Mouse (Mus musculus): ENCODE measurements at regions not wholly inside any gene's neighbourhood (a gene's known extent, or its start where the extent isn't known, plus 50 kb on each side); places are given as distances from the start of the nearest gene placed in this dataset.

DNA sequence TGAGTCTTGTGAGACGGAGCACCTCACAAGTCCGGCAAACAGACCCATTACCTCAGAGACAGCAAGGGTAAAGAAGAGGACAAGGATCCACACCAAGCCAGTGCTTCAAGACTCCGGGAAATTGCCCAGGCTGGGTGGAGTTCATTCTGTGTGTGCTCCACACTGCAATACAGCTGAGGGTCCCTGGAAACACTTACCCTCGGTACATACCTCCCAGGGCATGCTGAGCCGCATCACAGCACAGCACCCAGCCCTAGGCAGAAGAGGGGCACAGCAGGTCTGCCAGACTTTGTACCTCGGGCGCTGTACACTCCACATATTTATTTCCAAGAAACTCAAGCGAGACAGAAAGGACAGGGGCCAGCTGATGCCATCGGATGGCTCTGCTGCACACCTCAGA is 54.5 kb upstream of the Cmc1 start:
- no peak for ATAC-seq

DNA sequence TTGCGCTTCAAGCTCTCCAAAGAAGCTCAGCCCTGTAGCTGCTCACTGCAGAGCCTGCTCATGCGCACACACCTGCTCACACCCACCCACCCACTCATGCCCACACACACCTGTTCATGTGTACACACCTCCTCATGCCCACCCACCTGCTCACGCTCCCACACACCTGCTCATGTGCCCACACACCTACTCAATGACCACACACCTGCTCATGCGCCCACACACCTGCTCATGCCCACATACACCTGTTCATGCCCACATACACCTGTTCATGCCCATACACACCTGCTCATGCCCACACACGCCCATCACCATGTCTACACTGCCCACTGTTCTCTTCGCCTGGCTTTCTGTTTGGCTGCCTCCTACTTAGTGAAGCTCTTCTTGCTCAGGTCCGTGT is 56.5 kb upstream of the Cmc1 start:
- no peak for ATAC-seq

DNA sequence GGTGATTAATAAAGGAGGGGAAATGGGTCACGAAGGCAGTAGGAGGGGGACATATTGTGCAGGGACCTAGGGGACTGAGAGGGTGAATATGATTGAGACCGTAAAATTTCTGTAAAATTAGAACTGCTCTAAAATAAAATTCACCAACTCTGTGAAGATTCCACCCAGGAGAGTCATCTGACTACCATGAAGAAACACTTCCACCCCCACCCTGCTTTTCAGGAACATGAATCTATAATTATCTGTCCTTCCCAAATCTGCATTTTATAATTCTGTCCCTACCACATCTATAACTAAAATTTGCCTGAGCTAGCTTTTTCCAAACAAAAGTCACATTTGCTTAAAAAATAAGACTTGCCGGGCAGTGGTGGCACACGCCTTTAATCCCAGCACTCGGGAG is 69.7 kb upstream of the Cmc1 start:
- ATAC-seq = no peak

DNA sequence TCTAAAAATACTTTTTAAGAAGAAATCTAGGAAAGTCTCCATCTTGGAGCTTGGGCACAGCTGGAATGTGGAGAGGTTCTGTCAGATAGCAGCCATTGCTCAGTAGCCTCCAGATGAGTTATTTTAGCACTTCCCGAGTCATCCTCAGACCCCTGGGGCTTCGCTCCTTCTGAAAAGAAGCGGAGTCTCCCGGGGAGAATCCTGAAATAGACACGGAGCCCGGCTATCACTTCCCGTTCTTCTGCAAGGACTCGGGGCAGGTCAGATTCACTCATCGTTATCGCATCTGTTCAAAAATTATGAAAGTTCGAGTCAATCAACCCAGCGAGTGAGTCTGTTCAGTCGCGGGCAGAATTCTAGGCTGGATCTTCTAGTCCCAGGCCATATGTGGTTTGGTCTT is 71.2 kb upstream of the Cmc1 start:
- no peak for ATAC-seq

DNA sequence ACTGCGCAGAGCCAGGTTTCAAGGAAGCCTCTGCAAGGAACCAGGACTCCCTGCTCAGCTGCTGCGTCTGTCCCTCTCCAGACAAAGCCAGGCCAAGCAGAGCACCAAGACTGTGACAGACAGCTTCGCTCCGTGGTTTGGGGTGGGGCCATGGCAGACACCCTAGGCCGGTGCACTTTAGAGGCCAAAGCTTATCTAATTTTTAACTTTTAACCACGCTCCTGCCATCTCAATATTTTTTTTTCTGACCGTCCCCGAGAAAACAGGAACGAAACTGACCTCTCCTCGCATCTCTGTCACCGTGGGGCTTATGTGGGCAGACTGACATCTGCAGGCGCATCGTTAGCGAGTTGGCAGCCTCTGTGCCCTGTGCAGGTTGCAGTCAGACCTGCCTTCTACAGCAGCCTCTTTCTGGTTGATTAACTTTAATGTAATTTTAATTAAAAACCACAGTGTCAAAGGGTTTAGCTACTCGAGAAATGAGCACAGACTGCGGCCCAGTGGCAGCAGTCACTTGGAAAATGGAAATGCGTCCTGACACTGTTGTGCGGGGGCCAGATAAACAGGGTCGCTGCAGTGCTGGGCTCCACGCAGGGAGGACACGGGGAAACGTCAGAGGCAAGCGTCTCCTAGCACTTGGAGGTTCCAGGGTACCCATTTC is 77.6 kb upstream of the Cmc1 start:
- ATAC-seq = no peak

DNA sequence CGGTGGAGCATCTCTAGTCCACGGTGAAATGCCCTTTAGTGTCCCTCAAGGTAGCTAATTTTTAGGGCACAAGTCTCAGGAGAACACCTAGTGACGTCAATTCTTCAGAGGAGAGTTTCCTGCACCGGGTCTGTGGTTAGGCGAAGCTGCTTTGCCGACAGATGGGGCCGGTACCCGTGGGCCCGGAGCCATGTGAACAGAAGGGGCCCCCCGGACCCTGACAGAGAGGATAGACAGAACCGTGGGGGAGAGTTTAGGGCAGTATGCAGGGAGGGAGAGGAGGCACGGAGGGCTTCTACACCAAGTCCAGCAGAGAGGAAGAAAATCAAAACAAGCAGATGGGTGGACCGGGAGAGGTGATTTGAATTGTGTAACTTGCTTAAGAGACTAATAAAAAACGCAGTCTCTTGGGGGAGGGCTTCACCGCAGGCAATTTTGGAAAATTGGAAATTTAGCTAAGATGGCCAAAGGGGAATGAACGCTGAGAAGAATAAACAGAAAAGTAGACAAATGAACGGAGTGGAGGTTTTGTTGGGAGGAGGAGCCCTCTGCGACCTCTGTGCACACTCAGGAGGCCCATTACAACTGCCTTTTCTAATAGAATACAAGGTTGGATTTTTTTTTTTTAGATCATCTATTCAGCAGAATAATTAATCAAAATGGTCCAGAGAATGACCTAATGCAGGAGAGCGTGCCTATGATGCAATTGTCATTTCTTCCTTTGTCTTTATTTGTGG is 78.9 kb upstream of the Cmc1 start:
- no peak for ATAC-seq

DNA sequence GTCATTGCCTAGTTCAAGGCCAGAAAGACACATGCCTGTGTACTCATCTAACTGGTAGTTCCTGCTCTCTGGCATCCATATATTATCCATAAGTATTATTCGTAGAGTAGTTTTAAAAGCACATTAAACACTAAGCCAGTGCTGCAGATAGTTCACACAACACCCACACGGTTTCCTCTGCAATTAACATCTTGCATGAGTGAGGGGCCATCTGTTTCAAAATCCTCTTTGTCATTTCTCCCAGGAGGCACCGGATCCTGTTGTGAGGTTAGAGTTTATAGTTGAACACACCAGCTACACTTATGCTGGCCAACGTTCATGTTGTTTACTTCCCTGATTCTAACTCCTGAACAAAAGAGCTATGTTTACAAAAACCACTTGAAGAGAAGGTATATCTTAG is 90.7 kb upstream of the Cmc1 start:
- no peak for ATAC-seq

DNA sequence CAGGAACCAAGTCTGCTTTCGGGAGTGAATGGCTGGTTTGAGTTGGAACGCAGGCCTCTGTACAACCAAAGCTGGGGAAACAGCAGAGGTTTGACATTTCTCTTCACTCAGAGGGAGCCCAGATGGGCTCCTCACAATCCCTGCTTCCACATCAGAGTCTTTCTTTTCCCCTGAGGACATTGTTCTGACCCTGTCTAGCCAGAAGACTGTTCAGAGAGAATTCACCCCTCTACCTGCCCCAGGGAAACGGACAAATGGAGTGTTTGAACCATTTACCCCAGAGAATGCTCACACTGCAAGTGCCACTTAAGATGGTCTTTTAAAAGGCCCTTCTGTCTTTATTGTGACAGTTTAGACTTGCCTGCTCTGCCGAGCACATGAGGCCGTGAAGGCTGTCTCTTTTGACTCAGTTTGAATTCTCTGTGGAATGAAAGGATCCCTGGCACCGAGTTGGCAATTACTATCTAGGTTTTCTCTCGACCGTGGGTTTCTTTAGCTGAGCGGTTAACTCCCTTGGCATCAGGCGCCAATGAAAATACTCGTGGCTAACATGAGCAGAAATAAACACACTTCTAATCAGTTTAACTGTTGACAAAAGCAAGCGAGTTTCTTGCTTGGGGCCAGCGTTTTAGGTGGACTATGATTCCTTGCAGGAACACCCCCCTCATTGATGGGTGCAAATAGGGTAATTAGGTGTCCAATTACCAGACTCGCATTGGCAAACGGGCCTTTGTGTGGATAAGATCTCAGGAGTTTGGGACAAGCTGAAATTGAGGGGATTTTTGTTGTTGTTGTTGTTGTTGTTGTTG is 97.0 kb upstream of the Cmc1 start:
- no peak for ATAC-seq

DNA sequence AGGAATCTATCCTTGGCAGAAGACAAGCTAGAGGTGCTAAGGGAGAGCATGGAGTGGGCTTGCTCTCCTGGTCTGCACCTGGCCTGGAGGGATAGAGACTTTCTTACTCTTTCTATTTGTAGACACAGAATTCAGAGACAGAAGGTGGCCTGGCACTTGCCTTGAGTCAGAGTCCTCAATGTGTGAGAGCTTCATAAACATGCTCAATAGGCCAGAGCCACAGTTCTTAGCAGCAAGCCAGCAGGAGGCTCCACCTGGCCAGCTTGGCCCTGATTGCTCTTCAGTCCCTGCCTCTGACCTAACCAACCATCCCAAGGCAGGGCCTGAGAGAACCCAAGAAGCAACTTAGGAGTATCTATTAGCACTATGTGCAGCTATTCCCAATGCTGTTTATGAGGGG is 103.9 kb upstream of the Cmc1 start:
- ATAC-seq = no peak

DNA sequence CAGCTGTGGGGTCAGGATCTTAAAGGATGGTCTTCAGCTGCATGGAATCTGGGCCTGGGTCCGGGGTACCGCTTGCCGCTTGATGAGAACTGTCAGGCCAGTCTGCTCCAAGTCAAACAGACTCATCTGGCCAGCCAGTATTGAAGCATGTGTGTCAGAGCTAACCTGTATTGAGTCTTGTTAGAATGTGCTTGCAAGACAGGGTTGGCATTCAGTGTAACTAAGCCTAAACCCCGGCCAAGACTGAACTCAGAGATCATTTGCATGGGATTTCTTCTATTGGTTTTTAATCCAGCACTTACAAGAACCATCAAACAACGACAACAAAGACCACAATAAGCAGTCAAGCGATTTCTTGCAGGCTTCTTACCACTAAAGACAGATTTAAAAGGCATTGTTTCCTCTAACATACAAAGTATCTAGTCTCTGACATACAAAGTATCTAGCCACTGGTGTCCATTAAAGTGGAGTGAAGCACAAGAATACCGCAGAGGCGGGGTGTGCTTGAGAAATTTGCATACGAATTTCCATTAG is 105.3 kb upstream of the Cmc1 start:
- ATAC-seq = no peak

DNA sequence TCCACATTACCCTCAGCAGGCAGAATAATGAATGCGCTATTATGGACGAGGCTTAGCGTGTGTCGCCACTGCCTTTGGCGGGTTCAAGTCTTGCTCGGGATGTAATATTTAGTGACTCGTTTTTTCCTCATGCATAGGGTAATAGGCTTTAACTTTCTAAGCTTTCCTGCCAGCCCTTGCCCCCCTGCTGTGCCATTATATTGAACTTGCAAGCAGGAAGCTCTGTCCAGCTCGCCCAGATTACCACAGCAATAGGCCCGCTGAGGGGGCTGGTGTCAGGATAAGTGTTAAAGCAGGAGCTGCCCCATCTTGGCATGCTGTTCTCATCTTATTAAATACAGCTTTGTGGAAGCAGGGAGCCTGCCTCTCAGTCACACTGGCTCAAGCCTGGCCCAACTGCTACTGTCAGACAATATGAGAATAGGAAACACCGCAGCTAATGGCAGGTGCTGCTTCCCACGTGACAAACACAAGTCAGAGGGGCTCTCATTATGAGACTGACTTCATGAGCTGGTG is 105.8 kb upstream of the Cmc1 start:
- no peak for ATAC-seq

DNA sequence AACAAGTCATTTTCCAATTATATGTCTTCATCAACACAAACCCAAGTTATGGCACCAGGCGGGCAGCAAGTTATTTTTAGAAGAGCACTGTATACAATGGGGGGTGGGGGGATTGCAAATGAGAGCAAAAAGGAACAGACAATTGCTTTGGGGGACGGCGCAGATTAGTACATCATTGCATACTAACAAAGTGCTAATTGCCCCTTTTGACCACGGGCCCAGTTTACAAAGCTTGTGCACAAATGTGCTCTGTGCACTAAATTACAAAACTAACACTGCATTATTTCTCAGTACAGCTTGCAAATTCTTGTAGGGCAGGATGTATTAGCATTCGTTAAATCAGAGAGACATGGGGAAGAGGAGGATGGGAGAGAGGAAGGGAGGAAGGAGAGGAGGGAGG is 116.3 kb upstream of the Cmc1 start:
- ATAC-seq = no peak

DNA sequence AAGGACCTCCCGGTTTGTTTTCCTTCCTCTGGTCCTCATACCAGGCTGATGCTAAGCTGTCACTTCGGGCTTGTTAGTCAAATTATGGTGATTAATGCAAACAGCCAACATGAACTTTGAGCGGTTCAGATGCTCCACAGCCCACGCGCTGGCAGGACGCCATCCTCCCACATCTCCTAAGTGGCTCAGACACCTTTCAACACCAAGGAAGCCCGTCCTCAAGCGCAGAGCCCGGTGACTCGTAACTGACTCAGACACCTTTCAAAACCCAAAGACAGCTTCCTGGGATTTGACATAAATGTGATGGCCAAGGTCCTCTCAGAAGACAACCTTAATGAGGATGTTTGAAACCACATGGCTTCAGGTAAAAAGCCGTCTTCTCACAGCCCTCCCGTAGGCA is 121.7 kb upstream of the Cmc1 start:
- peak; percentile 55 for ATAC-seq

DNA sequence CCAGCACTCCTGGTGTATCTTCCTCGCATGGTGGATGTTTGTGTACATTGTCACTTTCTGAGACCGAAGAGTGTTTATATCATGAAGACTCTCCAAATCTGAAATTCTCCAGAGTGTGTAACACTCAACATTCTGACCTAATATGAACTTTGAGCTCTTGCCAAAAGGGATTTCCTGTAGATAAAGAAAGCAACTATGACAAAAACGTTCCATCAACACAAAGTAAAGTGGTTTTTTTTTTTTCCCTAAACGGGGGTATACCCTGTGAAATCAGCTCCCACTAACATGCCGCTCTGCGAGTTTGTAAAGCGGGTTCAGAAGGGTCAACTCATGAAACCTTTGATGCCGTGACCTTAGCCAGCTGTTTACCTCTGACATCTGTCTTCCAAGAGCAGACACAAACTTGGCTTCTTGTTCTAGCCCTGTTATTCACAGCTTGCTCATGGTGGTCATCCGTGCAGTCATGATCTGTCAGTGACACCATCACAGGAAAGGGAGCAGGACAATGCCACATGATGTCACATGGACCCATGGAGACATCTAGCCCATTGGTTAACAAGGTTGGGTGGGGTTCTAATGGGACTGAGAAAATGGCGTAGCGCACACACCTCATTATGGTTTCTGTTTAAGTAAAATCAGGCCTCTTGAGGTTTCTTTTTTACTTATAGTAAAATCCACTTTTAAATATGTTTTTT is 122.9 kb upstream of the Cmc1 start:
- peak; percentile 76 for ATAC-seq

DNA sequence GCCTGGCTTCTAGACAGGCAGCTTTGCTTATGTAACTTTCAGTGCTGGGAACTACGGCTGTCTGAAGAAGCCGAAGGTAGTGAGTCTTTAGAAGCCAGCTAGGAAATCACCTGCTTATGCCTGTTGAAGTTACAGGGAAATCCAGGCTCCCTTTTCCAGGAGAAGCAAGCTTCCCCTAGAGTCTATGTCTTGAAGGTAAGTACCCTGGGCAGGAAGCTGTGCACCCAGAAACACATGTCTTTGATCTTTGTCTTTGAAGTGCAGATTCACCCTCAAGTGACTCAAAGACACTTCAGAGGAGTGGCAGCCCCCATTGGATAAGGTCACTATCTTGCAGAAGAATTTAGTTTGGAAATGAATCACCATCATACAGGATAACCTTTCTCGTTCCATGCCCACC is 135.5 kb upstream of the Cmc1 start:
- ATAC-seq = peak; percentile 80

DNA sequence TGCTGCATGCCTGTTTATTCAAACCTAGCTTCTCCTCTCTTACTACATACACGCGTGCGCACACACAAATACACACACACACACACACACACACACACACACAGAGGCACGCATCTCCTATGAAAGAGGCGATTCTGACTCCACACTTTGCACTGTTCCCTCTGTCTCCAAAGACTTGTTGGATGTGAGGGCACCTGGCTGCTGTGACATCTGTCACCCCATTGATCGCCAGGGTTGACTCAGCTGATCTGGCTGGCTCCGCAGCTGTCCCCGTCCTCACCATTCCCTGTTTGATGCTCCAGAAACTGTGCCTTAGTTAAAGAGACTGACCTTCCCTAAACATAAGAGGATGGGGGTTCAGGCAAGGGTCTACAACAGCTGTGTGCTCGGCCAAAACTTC is 137.6 kb upstream of the Cmc1 start:
- no peak for ATAC-seq

DNA sequence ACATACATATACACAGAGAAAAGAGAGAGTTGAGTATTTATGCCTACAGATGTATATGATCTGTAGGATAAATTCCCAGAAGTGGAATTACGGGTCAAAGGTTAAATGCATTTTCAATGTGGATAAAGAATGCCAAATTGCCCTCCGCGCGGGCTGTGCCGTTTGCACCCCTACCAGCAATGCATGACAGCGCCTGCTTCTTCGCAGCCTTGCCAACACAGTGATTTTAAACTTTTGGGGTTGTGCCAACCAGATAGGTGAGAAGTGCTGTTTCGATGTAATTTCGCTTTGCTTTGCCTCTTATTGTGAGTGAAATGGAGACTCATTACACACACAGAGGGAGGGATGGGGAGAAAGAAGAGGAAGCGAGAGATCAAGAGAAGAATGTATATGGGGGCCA is 142.9 kb upstream of the Cmc1 start:
- no peak for ATAC-seq

DNA sequence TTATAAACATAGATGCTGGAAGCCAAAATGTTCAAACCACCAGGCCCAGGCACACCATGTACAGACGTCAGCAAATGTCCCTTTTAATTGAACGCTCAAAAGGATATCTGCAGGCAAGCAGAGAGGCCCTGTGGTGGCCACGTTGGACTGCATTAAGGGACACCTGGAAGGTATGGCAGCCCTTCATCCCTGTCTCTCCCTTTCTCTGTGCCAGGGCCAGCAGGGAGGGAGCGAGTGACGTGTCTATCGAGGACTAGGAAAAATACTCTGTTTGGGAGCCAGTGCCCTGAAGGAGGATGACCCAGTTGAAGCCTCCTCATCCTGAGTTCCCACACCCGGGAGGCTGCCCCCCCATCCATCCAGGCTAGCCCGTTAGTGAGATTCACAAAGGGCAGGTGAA is 144.0 kb upstream of the Cmc1 start:
- no peak for ATAC-seq

DNA sequence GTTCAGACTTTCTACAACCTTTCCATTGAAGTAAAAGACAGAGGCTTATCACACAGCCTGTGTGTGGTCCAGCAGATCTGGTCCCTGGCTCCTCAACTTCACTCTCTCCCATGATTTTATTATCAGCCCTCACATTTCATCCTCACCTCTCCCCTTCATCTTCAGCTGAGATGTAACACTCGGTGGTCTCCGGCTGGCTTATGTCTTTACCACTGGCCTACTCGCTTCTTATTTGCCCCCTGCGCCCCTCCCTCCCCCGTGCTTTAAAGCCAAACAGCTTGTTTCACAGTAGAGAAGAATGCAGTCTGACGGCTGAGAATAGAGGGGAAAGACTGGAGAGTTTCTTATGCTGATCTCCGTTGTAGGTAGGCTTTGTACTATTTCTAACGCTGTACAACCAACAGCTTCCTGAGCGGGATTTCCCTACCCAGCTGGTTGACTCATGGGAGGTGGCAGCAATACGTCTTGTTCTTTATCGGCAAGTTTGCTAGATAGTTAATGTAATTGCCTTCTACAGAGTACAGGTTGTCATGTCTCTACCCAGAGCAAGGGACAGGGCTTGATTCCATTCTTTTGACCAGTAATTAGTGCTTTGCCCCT is 152.9 kb upstream of the Cmc1 start:
- ATAC-seq = peak; percentile 76

DNA sequence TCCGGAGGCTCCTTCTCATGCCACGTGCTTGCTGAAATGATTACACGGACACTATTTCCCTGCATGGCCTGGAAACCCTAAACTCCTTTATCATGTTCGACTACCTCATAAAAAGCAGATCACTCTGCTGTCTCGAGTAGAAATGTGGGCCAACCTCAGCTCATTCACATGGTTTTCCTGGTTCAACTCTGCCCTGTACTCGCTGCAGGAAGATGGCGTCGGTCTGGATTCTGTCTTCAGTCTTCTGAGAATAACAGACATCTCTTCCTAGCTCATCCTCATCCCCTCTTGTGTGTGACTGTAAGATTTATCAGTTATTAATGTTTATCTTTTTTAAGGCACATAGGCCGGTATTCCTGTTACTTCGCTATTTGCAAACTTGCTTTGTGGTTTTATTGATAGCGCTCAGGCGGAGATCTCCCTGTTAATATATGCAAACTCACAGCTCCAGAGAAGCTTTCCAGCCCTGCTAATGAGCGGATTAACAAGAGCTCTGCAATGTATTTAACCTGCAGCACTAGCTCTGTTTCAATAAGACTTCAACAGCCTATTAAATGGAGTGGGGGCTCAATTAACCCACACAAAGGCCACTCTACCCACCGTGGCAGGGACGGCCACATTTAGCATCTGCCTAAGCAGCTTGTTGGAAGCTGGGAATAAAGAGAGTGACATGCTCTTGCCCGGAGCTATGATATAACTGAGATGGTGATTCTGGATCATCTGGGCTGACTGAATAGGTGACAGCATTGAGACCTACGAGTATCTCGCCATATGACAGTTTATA is 159.5 kb upstream of the Eomes start:
- ATAC-seq = no peak

DNA sequence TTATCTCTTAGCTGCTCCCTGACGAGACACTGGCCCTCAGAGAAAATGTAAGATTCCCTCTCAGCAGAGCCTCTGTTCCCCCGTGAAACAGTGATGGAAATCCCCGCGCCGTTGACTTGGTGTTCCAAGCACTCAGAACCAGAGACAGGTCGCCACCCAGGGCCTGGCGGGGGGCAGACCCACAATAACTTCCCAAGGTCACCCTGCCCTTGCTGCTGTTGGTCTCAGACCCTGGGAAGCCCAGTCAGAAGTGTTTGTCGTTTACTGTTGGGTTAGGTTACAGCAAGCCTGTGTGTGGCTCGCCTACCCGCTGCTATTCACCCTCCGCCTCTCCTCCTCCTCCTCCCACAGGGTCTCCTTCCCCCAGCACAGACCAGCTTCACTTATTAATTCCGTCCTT is 154.2 kb upstream of the Eomes start:
- no peak for ATAC-seq

DNA sequence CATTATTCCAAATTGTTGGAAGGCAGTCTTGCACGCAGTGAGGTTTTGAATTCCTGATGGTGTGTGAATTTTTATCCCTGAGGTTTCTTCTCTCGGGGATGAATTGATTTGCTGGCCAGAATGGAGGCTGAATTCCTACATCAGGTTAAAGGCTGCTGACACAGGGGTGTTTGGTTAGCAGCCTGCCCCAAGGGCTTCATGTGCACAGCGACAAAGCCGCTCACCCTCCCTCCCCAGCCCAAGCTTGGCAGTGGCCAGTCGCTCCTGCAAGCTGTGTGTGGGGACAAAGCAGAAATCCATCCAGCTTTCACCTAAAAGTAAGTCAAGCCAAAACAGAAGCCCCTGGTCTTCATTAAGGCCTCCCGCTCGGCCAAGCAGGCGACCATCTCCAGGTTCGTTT is 151.4 kb upstream of the Eomes start:
- no peak for ATAC-seq
